In genomic region chr12:29247356-29247755, GRCm38 (mm10) we compare ENCODE assay signal across 13 mouse cellular contexts.
DNase-seq lines count a peak whose midpoint lies in the region; ATAC-seq and TF ChIP-seq lines count a peak whose summit lies in the region.
"Had no signal": no experiment of that assay in that cellular context is flagged by ENCODE, and none has a peak within 500 bp of the region (broad histone marks: within the 10 kb centered on the region; RNA-seq: fewer than 3 reads in every experiment).

No protein-coding gene starts in this region.

- H3K9ac ChIP-seq in liver, postnatal 0 days (replicated peaks): no peak overlapping the region
- H3K9ac ChIP-seq: embryonic facial prominence, embryonic 15.5 days had no signal

- H3K4me1 ChIP-seq in liver, postnatal 0 days (ENCODE audit: insufficient read depth): no peaks in the 10 kb centered on the region

- no peak overlapping the region for H3K4me3 ChIP-seq in left cerebral cortex, adult 2 months
- no peak overlapping the region for H3K4me3 ChIP-seq in liver, postnatal 0 days (ENCODE audit: low read depth, low read length)
- H3K4me3 ChIP-seq: embryonic facial prominence, embryonic 15.5 days had no signal

- no peak for TF ChIP-seq EP300 in liver, postnatal 0 days (IDR thresholded peaks at IDR 0.05; ENCODE audit: low read depth)

- 60% methylated on average over 5 of the region's 5 CpGs for WGBS in liver, postnatal 0 days (ENCODE audit: insufficient replicate concordance)

- H3K27me3 ChIP-seq in liver, postnatal 0 days (ENCODE audit: insufficient read depth, low read length): no peaks in the 10 kb centered on the region
- H3K27me3 ChIP-seq: embryonic facial prominence, embryonic 15.5 days had no signal

- H3K4me2 ChIP-seq in liver, postnatal 0 days (ENCODE audit: low read depth, low read length): no peak overlapping the region
- H3K4me2 ChIP-seq: embryonic facial prominence, embryonic 15.5 days had no signal

- TF ChIP-seq CTCF in left cerebral cortex, adult 2 months (IDR thresholded peaks at IDR 0.05): no peak
- no peak for TF ChIP-seq CTCF in liver, postnatal 0 days (IDR thresholded peaks at IDR 0.05; ENCODE audit: low read depth)

- ATAC-seq in liver, postnatal 0 days: no peak

- DNase-seq in left cerebral cortex, adult 2 months (ENCODE audit: extremely low spot score in 1 of 2, low spot score in 2 of 2): peak; percentile 32 to 46
- no peak for DNase-seq in left cerebral cortex, adult 11 months (ENCODE audit: low spot score)
- peak; percentile 46 to 53 for DNase-seq in frontal cortex, postnatal 10 days (ENCODE audit: low spot score in 2 of 2)
- peak; percentile 83 for DNase-seq in layer of hippocampus, adult 9-11 months
- DNase-seq in right cerebral cortex, adult 2 months (ENCODE audit: low spot score in 2 of 2): peak; percentile 59 to 71
- DNase-seq in cerebellum, adult 11 months: no peak
- no peak for DNase-seq in spleen, adult 12 weeks (ENCODE audit: low spot score)
- DNase-seq in liver, postnatal 0 days: no peak
- DNase-seq: cerebellum, adult 11-12 months; heart, adult 18-20 months; kidney, postnatal 36 days; lung, adult 18-20 months had no signal

- intact Hi-C loops in left cerebral cortex, adult 2 months (cut with DNase I): no loop called here

- no peaks in the 10 kb centered on the region for H3K9me3 ChIP-seq in liver, postnatal 0 days (ENCODE audit: low read length)
- H3K9me3 ChIP-seq: embryonic facial prominence, embryonic 15.5 days had no signal

- H3K36me3 ChIP-seq in liver, postnatal 0 days (replicated peaks; ENCODE audit: insufficient read depth, low read length): no peaks in the 10 kb centered on the region
- H3K36me3 ChIP-seq: embryonic facial prominence, embryonic 15.5 days had no signal

- H3K27ac ChIP-seq in left cerebral cortex, adult 2 months: no peak overlapping the region
- H3K27ac ChIP-seq in liver, postnatal 0 days (ENCODE audit: low read depth): no peak overlapping the region
- H3K27ac ChIP-seq: embryonic facial prominence, embryonic 15.5 days had no signal

Comparison
In these comparisons a context has a peak if more than half of its experiments do, and no peak if none do; other contexts are left out.
1. DNase-seq: peak in left cerebral cortex, adult 2 months (2 of 2), frontal cortex, postnatal 10 days (2 of 2), layer of hippocampus, adult 9-11 months (single experiment) and right cerebral cortex, adult 2 months (2 of 2); none in left cerebral cortex, adult 11 months (single experiment), cerebellum, adult 11 months (single experiment), spleen, adult 12 weeks (single experiment) and liver, postnatal 0 days (single experiment).